Mouse (Mus musculus) hindlimb bud, embryonic 11.5 days (tissue): ENCODE data around the gene Prol1.
A peak's percentile ranks its signal among the peaks of the same experiment; 100 is the strongest.
"Not testable (repeated sequence)": the region's sequence is repeated elsewhere in the genome, so short reads cannot be mapped to it uniquely, and the experiment has no call there.

ENCODE experiments used
- DNase-seq: peaks from one replicate; pipeline ENCODE4 v3.0.0-alpha.2; 2012; ENCODE audit warnings: low read depth, low spot score; ENCODE audit errors: extremely low spot score

Gene Prol1

GRCm38 (mm10) chr5:88317012-88317411, at the start of gene Prol1:
Gene Prol1 (plus strand): TSS chr5:88317312.
- no peak for DNase-seq

GRCm38 (mm10) chr5:88268619-88269018, 48.5 kb upstream of the Prol1 start, which contains the start of gene Gm7714:
Gene Gm7714 (plus strand): TSS chr5:88268919.
- no peak for DNase-seq

GRCm38 (mm10) chr5:88311307-88311706, 5.8 kb upstream of the Prol1 start:
- not testable (repeated sequence) for DNase-seq

DNA sequence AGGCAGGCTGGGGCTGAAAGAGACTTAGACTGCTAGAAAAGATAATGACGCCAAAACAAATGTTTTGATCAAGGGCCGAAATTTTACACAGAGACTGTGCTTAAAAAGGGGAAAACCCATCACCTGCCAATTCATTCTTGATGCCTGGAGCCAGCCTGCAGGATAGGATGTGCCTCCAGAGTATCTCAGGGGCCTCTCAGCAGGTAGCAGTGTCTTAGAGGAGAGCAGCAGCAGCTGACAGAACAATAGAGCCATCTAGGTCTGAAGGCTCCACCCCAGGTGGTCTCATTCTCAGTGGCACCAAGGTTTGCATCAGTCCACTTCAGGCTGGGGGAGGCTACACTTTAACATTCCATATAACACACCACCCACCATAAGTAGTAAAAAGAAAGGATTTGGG, 31.4 kb downstream of the Prol1 start:
- DNase-seq: not testable (repeated sequence)

DNA sequence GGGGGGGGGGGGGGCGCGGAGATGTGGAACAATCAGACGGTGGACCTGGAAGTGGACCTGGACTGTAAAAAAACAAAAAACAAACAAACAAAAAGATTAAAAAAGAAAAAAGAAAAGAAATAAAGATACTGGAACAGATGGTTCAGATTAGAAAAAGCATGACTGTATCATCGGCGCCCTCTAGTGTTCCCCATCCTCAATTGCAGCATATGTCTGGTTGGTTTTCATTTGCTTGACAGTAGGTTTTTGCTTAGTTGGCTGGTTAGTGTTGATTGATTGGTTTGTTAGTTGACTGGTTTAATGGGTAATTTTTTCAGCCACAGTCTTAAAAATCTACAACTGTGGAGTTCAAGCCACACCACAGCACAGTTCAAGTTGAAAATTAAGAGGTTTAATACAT, 47.7 kb downstream of the Prol1 start:
- peak; percentile 22 for DNase-seq

DNA sequence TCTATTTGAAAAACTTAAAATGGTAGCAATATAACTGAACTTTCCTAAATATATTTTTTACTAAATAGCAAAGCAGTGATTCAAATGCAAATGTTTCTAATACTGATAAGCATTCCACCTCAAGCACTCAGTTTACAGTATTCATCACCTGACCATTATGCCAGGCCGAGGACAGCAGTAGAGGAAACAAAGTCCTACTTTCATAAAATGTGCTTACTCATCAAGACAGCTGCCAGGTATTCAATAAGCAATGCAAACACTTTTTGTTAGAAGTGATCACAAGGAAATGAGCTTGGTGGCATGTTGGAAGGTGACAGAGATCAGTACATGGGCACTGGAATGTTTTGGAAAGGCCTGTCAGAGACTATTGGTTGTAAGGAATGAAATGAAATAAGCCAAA, 49.8 kb downstream of the Prol1 start:
- no peak for DNase-seq

- no peak for DNase-seq
These were observed 53.6 kb downstream of the Prol1 start for GRCm38 (mm10) chr5:88370578-88371232.

GRCm38 (mm10) chr5:88372563-88372962, 55.5 kb downstream of the Prol1 start:
- no peak for DNase-seq

- DNase-seq: no peak
These were observed 58.7 kb downstream of the Prol1 start, which contains the start of gene Amtn for GRCm38 (mm10) chr5:88375808-88376207. Gene Amtn (plus strand): TSS chr5:88376108.
